Mouse (Mus musculus) forebrain, embryonic 12.5 days (tissue): ENCODE results near the gene Naip6. TPM values are rescaled to one million over a fixed set of nuclear protein-coding genes. Genes with fewer than 3 reads are reported as not detected.
"Not testable (repeated sequence)": the region's sequence is repeated elsewhere in the genome, so short reads cannot be mapped to it uniquely, and the experiment has no call there.

Experiments used
- ATAC-seq: fragments of 200-750 bp; cut with Nextera tagmentation; 2 replicates; pipeline ENCODE4 v1.8.0; 2017; ENCODE audit warnings: moderate TSS enrichment; ENCODE audit not compliant: low FRiP score
- H3K27ac ChIP-seq: fragments of 300-500 bp; sonication (generic); 2 replicates; pipeline ENCODE4 v1.5.1; 2016; ENCODE audit warnings: mild to moderate bottlenecking
- H3K27me3 ChIP-seq: fragments of 300-500 bp; sonication (generic); 2 replicates; pipeline ENCODE4 v1.6.1; 2016; ENCODE audit warnings: mild to moderate bottlenecking
- H3K36me3 ChIP-seq: fragments of 300-500 bp; sonication (generic); replicated peaks from 2 replicates; pipeline ENCODE4 v1.6.1; 2016; ENCODE audit warnings: mild to moderate bottlenecking
- H3K4me1 ChIP-seq: fragments of 300-500 bp; sonication (generic); 2 replicates; pipeline ENCODE4 v1.6.1; 2016
- H3K4me2 ChIP-seq: fragments of 300-500 bp; sonication (generic); 2 replicates; pipeline ENCODE4 v1.6.1; 2016; ENCODE audit warnings: mild to moderate bottlenecking, moderate library complexity
- H3K4me3 ChIP-seq: fragments of 300-500 bp; sonication (generic); replicated peaks from 2 replicates; pipeline ENCODE4 v1.5.1; 2016; ENCODE audit warnings: mild to moderate bottlenecking
- H3K9ac ChIP-seq: fragments of 300-500 bp; sonication (generic); 2 replicates; pipeline ENCODE4 v1.6.1; 2016; ENCODE audit warnings: mild to moderate bottlenecking
- H3K9me3 ChIP-seq: fragments of 300-500 bp; sonication (generic); 2 replicates; pipeline ENCODE4 v1.6.1; 2016
- WGBS: fragments of 180-500 bp; shearing (Covaris S2); methylation state at CpG from one replicate; pipeline ENCODE4 v1.1.7; 2016; 5-methylcytosine and 5-hydroxymethylcytosine counted together
- polyA plus RNA-seq: library from polyadenylated mRNA; unstranded; fragments of >200 nt; fragmentation: Nextera tagmentation; extraction: Ambion mirVana; gene quantifications from 2 replicates; pipeline ENCODE4 v1.2.1, GENCODE M21; 2016

Gene Naip6
- polyA plus RNA-seq, 1 experiment from 2014 or later: 0.13 TPM

DNA sequence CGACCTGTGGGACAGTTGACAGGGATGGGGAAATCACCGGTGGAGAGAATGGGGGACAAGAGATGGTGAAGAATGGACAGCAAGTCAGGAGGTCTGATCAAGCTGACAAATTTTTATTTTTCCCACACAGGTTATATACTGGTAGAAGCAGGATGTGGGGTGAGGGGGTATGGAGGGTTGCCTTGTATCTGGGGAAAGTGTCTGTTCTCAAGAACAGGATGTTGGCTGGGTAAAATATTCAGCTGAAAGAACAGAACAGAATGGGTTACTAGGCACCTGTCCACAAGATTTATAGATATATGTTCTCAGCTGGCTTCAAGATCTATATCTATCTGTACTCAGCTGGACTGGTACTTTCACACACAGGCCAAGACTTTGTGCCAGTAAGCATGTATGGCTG, 65.6 kb downstream of the Naip6 start:
- not testable (repeated sequence) for H3K4me3 ChIP-seq

DNA sequence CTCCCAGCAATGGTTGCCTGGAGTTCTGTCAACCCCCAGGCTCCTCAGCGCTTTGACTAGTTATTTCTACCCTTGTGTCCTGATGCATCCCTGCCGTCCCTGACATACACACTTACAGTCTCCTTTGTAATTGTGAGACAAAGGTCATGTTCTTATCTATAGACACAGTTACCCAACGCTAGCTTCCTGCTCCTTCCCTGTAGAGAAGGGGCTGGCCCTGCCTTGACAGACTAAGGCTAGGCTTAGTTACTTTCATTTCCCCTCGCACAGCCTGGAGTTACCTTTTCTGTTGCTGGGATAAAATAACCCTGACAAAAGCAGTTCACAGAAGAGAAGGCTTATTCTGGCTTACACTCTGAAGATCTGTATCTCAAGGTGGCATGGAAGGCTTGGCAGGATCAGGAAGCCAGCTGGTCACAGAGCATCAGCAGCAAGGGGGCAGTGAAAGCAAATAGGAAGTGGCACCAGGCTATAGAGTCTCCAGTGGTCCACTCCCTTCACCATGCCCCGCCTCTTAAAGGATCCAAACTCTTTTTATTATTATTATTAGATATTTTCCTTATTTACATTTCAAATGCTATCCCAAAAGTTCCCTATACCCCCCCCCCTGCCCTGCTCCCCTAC, 70.5 kb downstream of the Naip6 start:
- not testable (repeated sequence) for H3K36me3 ChIP-seq, H3K4me2 ChIP-seq, H3K27me3 ChIP-seq, ATAC-seq, H3K4me3 ChIP-seq, H3K9me3 ChIP-seq, H3K9ac ChIP-seq, H3K4me1 ChIP-seq, H3K27ac ChIP-seq
- 71% methylated on average over 5 of the region's 5 CpGs for WGBS

More for the DNA sequence above, 65.6 kb downstream of the Naip6 start:
- H3K4me1 ChIP-seq, ATAC-seq, H3K36me3 ChIP-seq, H3K9ac ChIP-seq, H3K4me2 ChIP-seq, H3K27me3 ChIP-seq, H3K27ac ChIP-seq, H3K9me3 ChIP-seq: not testable (repeated sequence)
- 76% methylated on average over 2 of the region's 2 CpGs for WGBS

DNA sequence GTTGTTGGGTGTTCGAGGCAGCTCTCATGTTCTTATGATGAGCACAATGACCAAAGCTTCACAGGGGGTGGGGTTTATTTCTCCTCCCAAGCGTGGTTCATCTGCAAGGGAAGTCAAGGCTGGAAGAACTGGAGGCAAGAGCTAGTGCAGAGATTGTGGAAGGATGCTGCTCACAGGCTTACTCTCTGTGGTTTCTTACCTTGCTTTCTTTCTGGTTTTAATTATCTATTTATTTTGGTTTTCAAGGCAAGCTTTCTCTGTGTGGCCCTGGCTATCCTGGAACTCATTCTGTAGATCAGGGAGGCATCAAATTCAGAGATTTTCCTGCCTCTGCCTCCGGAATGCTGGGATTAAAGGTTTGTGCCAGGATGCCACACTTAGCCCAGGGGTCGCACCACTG, 71.3 kb downstream of the Naip6 start, which contains the start of gene Naip5:
TSS of gene Naip5 (minus strand) at position 101 of the 400 bp plus-strand sequence.
- not testable (repeated sequence) for H3K4me1 ChIP-seq, H3K36me3 ChIP-seq, H3K9me3 ChIP-seq, ATAC-seq, H3K4me3 ChIP-seq, H3K9ac ChIP-seq, H3K4me2 ChIP-seq, H3K27me3 ChIP-seq, H3K27ac ChIP-seq
- 81% methylated on average over 4 of the region's 4 CpGs for WGBS

DNA sequence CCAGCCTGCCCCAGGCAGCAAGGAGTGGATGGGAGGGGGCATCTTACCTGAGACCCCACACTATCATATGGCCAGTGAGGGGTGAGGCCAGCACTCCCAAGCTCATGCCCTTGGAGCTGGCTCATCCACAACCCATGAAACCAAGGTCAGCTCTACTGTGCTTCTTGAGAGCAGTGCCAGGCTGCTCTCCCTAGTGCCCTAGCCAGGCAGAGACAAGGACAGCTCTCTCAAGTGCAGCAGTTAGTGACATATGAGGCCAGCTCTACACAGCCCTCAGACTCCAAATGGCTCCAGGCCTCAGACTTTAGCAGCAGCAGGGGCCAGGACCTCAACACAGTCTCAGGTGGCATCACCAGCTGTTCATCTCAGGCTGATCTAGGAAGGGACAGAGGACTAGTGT, 73.8 kb downstream of the Naip6 start:
- H3K4me2 ChIP-seq: no peak overlapping the region
- no peak overlapping the region for H3K4me3 ChIP-seq
- no peaks in the 10 kb centered on the region for H3K27me3 ChIP-seq
- H3K9me3 ChIP-seq: no peaks in the 10 kb centered on the region
- H3K9ac ChIP-seq: no peak overlapping the region
- no peaks in the 10 kb centered on the region for H3K36me3 ChIP-seq
- H3K27ac ChIP-seq: no peak overlapping the region
- H3K4me1 ChIP-seq: no peaks in the 10 kb centered on the region
- no peak for ATAC-seq

Other genes starting within 250 kb of the Naip6 start
- gene Bdp1, start 213.6 kb downstream of the Naip6 start, polyA plus RNA-seq: 33.5 and 41.2 TPM in 2 replicates
- 308 and 329 TPM in 2 replicates for gene Serf1, start 209.7 kb downstream of the Naip6 start, polyA plus RNA-seq
- 65.5 and 65.6 TPM in 2 replicates for gene Smn1, start 192.8 kb downstream of the Naip6 start, polyA plus RNA-seq
- gene Naip2, start 115.6 kb downstream of the Naip6 start, polyA plus RNA-seq: 0.10 and 0.15 TPM in 2 replicates
- not detected in 2 replicates for gene Naip5, start 71.4 kb downstream of the Naip6 start, polyA plus RNA-seq
- not detected in 2 replicates for gene Naip1, start 135.2 kb upstream of the Naip6 start, polyA plus RNA-seq
- gene Gtf2h2, start 174.9 kb upstream of the Naip6 start, polyA plus RNA-seq: 76.9 and 77.1 TPM in 2 replicates
- 2.9 and 3.4 TPM in 2 replicates for gene Ocln, start 235.0 kb upstream of the Naip6 start, polyA plus RNA-seq